Mouse (Mus musculus): Measurements from ENCODE around the gene Dusp1.

Dusp1 gene

GRCm38 (mm10) chr17:26498626-26499025, 63.3 kb downstream of the Dusp1 start:
- no peak for DNase-seq

GRCm38 (mm10) chr17:26497416-26497923, 64.5 kb downstream of the Dusp1 start:
- no peak for DNase-seq

GRCm38 (mm10) chr17:26494642-26495468, 67.1 kb downstream of the Dusp1 start:
- DNase-seq, result no peak

GRCm38 (mm10) chr17:26492246-26492645, 69.7 kb downstream of the Dusp1 start:
- no peak for DNase-seq

- no peak for DNase-seq
Measured at GRCm38 (mm10) chr17:26490910-26491309, 71.0 kb downstream of the Dusp1 start.

- no peak for DNase-seq
Measured at GRCm38 (mm10) chr17:26490072-26490471, 71.9 kb downstream of the Dusp1 start.

GRCm38 (mm10) chr17:26488711-26489403, 73.1 kb downstream of the Dusp1 start:
- no peak for DNase-seq

GRCm38 (mm10) chr17:26487917-26488316, 74.0 kb downstream of the Dusp1 start:
- DNase-seq, result no peak

- no peak for DNase-seq
Measured at GRCm38 (mm10) chr17:26487266-26487665, 74.7 kb downstream of the Dusp1 start.

- DNase-seq, result no peak
Measured at GRCm38 (mm10) chr17:26484626-26485421, 77.1 kb downstream of the Dusp1 start.

GRCm38 (mm10) chr17:26480956-26481355, 81.0 kb downstream of the Dusp1 start:
- no peak for DNase-seq

- DNase-seq, result no peak
Measured at GRCm38 (mm10) chr17:26479619-26480018, 82.3 kb downstream of the Dusp1 start.

- no peak for DNase-seq
Measured at GRCm38 (mm10) chr17:26478672-26479071, 83.3 kb downstream of the Dusp1 start.

GRCm38 (mm10) chr17:26476871-26477270, 85.1 kb downstream of the Dusp1 start:
- no peak for DNase-seq

GRCm38 (mm10) chr17:26468102-26468894, 93.6 kb downstream of the Dusp1 start:
- no peak for DNase-seq

- DNase-seq, result no peak
Measured at GRCm38 (mm10) chr17:26467619-26468018, 94.3 kb downstream of the Dusp1 start.

- DNase-seq, result peak; percentile 59
Measured at GRCm38 (mm10) chr17:26466741-26467150, 95.2 kb downstream of the Dusp1 start.

GRCm38 (mm10) chr17:26464972-26465371, 97.0 kb downstream of the Dusp1 start:
- DNase-seq, result no peak

- no peak for DNase-seq
Measured at GRCm38 (mm10) chr17:26464481-26464880, 97.4 kb downstream of the Dusp1 start.

- no peak for DNase-seq
Measured at GRCm38 (mm10) chr17:26463984-26464383, 97.9 kb downstream of the Dusp1 start.

- DNase-seq, result no peak
Measured at GRCm38 (mm10) chr17:26463432-26463831, 98.5 kb downstream of the Dusp1 start.

GRCm38 (mm10) chr17:26462634-26463170, 99.2 kb downstream of the Dusp1 start:
- DNase-seq, result peak; percentile 76
